Mouse (Mus musculus): ENCODE measurements at regions not wholly inside any gene's neighbourhood (a gene's known extent, or its start where the extent isn't known, plus 50 kb on each side); places are given as distances from the start of the nearest gene placed in this dataset.
A peak's percentile ranks its signal among the peaks of the same experiment; 100 is the strongest.

GRCm38 (mm10) chr4:106249028-106249782, 66.8 kb upstream of the Usp24 start:
- no peak for TF ChIP-seq EP300 (IDR thresholded peaks at IDR 0.05; ENCODE audit: insufficient read depth, low read depth, low read length)
- TF ChIP-seq CTCF (IDR thresholded peaks at IDR 0.05), result peak; percentile 41
